Mouse (Mus musculus) lung, postnatal 10 days (tissue): ENCODE data around the gene Gm10217.

ENCODE experiments used
- DNase-seq: peaks from one replicate; pipeline ENCODE4 v3.0.0; 2021

Gene Gm10217

GRCm38 (mm10) chr8:9863951-9864350, at the start of gene Gm10217:
Gene Gm10217 (plus strand): TSS chr8:9864251.
- no peak for DNase-seq

GRCm38 (mm10) chr8:9824770-9825169, 39.3 kb upstream of the Gm10217 start:
- DNase-seq = no peak

GRCm38 (mm10) chr8:9840257-9840656, 23.8 kb upstream of the Gm10217 start:
- no peak for DNase-seq

- no peak for DNase-seq
These were observed 4.8 kb upstream of the Gm10217 start for GRCm38 (mm10) chr8:9859286-9859685.

- no peak for DNase-seq
These were observed 3.4 kb upstream of the Gm10217 start for GRCm38 (mm10) chr8:9860539-9861203.

DNA sequence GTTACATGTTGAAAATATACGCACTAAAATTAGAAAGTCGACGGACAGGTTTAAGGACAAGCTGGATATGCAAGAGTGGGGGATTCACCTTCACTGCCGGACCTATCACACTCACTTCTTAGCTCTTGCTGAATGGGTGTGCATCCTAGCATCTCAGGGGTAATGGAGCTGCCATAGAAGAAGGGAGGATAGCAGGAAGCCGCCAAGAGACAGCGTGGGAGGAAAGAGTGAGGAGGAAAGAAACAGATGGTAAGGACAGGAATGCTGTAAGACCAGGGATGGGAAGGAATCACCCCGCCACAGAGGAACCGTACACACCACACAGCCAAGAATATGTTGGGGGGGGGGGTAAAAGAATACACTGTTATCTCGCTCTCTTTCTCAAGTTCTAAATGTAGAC, 1.1 kb downstream of the Gm10217 start:
- DNase-seq = no peak

DNA sequence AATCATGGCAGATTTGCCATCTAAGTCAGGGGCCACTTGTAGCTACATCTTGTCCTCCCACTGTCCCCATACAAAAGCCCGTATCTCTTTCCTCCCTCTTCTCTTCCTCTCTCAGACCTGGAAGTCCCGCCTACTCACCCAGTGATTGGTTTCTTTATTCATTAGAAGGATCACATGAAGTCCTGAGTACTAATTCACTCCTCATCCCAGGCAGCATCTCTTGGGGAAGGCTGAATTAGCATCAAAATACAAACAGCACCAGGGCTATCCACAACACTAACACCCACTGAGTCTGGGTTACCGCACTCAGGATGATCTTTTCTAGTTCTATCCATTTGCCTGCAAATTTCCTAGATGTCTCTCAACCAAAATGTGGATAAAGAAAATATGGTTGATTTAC, 4.0 kb downstream of the Gm10217 start:
- DNase-seq = no peak

DNA sequence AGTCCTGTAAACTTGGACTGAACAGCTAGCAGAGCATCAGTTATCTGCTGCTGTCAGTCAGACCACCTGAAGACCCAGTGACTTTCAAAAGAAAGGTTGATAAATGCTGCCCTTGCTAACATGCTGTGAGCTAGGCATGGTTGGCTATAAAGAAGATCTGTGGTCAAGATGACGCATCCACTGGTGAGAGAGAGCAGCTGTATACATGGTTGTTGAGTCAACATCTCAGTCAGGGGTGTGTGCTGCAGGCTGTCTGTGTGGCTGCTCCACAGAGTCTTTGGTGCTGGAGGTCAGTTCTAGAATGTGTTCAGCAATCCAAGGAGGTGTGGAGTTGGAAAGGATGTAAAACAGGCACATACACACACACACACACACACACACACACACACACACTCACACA, 12.2 kb downstream of the Gm10217 start:
- no peak for DNase-seq

GRCm38 (mm10) chr8:9879921-9880320, 15.9 kb downstream of the Gm10217 start:
- no peak for DNase-seq

- no peak for DNase-seq
These were observed 22.7 kb downstream of the Gm10217 start for GRCm38 (mm10) chr8:9886714-9887113.

DNA sequence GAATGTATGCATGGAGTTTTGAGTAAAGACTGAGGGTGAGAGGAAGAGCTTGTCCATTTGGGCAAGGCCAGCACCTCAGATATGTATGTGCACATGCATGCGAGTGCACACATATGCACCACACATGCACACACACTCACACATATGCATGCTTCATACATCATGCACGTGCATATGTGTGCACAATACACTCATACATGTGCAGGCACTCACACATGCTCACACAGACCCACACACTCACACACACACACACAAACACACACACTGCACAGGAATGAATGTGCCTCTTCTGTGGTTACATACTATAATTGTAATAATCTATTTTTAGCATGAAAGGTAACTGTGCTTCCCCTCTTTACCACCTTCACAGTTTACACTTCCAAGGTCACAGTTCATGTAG, 35.1 kb downstream of the Gm10217 start:
- no peak for DNase-seq

GRCm38 (mm10) chr8:9899673-9900072, 35.6 kb downstream of the Gm10217 start:
- no peak for DNase-seq
